Mouse (Mus musculus) spleen, adult 2 months (tissue): ENCODE data around the gene Cnpy2.

Experiments
- CTCF ChIP-seq: fragments of 200-500 bp; IDR thresholded peaks from 2 replicates; pipeline ENCODE4 v1.5.1; 2011; ENCODE audit warnings: mild to moderate bottlenecking, inconsistent platforms; ENCODE audit not compliant: insufficient read depth, insufficient read length, insufficient replicate concordance; ENCODE audit errors: extremely low read depth
- POLR2A ChIP-seq: fragments of 200-500 bp; IDR thresholded peaks from 2 replicates; pipeline ENCODE4 v1.6.1; 2011; ENCODE audit warnings: low read depth, low read length, inconsistent platforms

GRCm38 (mm10) chr10:128369599-128369998 lies 47.3 kb downstream of the Cnpy2 start:
- TF ChIP-seq CTCF (no peak), POLR2A (no peak)
